Mouse (Mus musculus) olfactory bulb, adult 2 months (tissue): ENCODE data around the gene Gpx5. TPM values are rescaled to one million over a fixed set of nuclear protein-coding genes. Genes with fewer than 3 reads are reported as not detected.
A peak's percentile ranks its signal among the peaks of the same experiment; 100 is the strongest.

ENCODE experiments used
- H3K27ac ChIP-seq: fragments of 200-500 bp; 2 replicates; pipeline ENCODE4 v1.5.1; 2012; ENCODE audit warnings: low read depth, low read length; ENCODE audit not compliant: insufficient read depth
- H3K4me1 ChIP-seq: fragments of 200-500 bp; 2 replicates; pipeline ENCODE4 v1.6.1; 2012; ENCODE audit warnings: low read length; ENCODE audit not compliant: control insufficient read depth, insufficient read depth
- H3K4me3 ChIP-seq: fragments of 200-500 bp; 2 replicates; pipeline ENCODE4 v1.5.1; 2012; ENCODE audit warnings: mild to moderate bottlenecking, low read depth, low read length, moderate library complexity; ENCODE audit not compliant: insufficient read depth
- CTCF ChIP-seq: fragments of 200-500 bp; IDR thresholded peaks from 2 replicates; pipeline ENCODE4 v1.5.1; 2012; ENCODE audit warnings: low read depth, mild to moderate bottlenecking, low read length, moderate library complexity; ENCODE audit not compliant: insufficient read depth
- POLR2A ChIP-seq: fragments of 200-500 bp; IDR thresholded peaks from 2 replicates; pipeline ENCODE4 v1.6.1; 2012; ENCODE audit warnings: mild to moderate bottlenecking, low read depth, low read length, moderate library complexity; ENCODE audit not compliant: insufficient read depth
- WGBS: fragments of 180-500 bp; shearing (Covaris S2); methylation state at CpG from one replicate; pipeline ENCODE4 v1.1.7; 2018; 5-methylcytosine and 5-hydroxymethylcytosine counted together
- polyA plus RNA-seq: library from polyadenylated mRNA; stranded (reverse); fragments of >200 nt; gene quantifications from 2 replicates; pipeline ENCODE4 v1.2.4, GENCODE M21; 2012; ENCODE audit warnings: low replicate concordance; ENCODE audit not compliant: missing spikeins, insufficient read depth, insufficient read length

Gene Gpx5
- polyA plus RNA-seq, 1 experiment, result not detected

GRCm38 (mm10) chr13:21275021-21275814 lies 17.3 kb downstream of the Gpx5 start:
- Histone ChIP-seq H3K4me1 (peaks cover 4% of the 10 kb centered on the region; the same call in 1 of the 2 replicates), H3K4me3 (peak overlapping the region; percentile 67), H3K27ac (no peak overlapping the region)
- under 1% methylated on average over 29 of the region's 29 CpGs for WGBS
- TF ChIP-seq POLR2A (no peak), CTCF (no peak)

GRCm38 (mm10) chr13:21268262-21268661 lies 24.3 kb downstream of the Gpx5 start:
- no peak for TF ChIP-seq CTCF
- no peak for TF ChIP-seq POLR2A
- H3K4me1 ChIP-seq, result no peaks in the 10 kb centered on the region
- no peak overlapping the region for H3K4me3 ChIP-seq
- 28% methylated on average over 1 of the region's 1 CpGs for WGBS
- H3K27ac ChIP-seq, result no peak overlapping the region

GRCm38 (mm10) chr13:21267541-21267940 lies 25.0 kb downstream of the Gpx5 start:
- 55% methylated on average over 4 of the region's 4 CpGs for WGBS
- Histone ChIP-seq H3K4me3 (no peak overlapping the region), H3K4me1 (no peaks in the 10 kb centered on the region), H3K27ac (no peak overlapping the region)
- TF ChIP-seq CTCF (no peak), POLR2A (no peak)

- WGBS, result 75% methylated on average over 2 of the region's 2 CpGs
These were observed 26.8 kb downstream of the Gpx5 start for GRCm38 (mm10) chr13:21265736-21266135.

GRCm38 (mm10) chr13:21264366-21264765 lies 28.2 kb downstream of the Gpx5 start:
- Histone ChIP-seq H3K4me1 (0 out of 2 replicates have a peak, but pooled peaks cover 2% of the 10 kb centered on the region), H3K27ac (no peak overlapping the region), H3K4me3 (no peak overlapping the region; the same call in 1 of the 2 replicates)
- WGBS, result 15% methylated on average over 11 of the region's 11 CpGs
- TF ChIP-seq CTCF (no peak), POLR2A (no peak)

More at GRCm38 (mm10) chr13:21265736-21266135, 26.8 kb downstream of the Gpx5 start:
- H3K4me1 ChIP-seq, result no peaks in the 10 kb centered on the region
- H3K27ac ChIP-seq, result no peak overlapping the region
- no peak for TF ChIP-seq POLR2A
- no peak for TF ChIP-seq CTCF
- H3K4me3 ChIP-seq, result no peak overlapping the region

DNA sequence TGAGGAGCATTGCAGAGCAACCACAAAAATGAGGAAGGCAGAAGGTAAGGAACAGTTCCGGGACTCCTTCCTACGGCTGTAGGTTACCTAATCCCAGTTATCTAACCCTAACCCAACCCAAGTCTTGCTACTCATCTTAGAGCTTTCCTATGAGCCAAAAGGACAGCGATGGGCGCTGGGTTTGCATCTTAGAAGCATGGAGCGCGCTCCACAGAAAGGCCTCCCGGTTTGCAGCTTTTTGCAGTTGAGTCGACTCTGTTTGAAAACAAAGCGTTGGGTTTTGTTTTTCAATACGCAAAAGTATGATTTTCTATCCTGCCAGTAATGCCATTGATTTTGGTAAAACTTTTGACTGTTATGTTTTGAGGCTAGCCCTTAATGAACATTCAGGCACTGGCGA lies 28.6 kb downstream of the Gpx5 start:
- Histone ChIP-seq H3K4me3 (no peak overlapping the region), H3K4me1 (0 out of 2 replicates have a peak, but pooled peaks cover 2% of the 10 kb centered on the region), H3K27ac (no peak overlapping the region)
- TF ChIP-seq CTCF, result no peak
- TF ChIP-seq POLR2A, result no peak
- 29% methylated on average over 11 of the region's 11 CpGs for WGBS

DNA sequence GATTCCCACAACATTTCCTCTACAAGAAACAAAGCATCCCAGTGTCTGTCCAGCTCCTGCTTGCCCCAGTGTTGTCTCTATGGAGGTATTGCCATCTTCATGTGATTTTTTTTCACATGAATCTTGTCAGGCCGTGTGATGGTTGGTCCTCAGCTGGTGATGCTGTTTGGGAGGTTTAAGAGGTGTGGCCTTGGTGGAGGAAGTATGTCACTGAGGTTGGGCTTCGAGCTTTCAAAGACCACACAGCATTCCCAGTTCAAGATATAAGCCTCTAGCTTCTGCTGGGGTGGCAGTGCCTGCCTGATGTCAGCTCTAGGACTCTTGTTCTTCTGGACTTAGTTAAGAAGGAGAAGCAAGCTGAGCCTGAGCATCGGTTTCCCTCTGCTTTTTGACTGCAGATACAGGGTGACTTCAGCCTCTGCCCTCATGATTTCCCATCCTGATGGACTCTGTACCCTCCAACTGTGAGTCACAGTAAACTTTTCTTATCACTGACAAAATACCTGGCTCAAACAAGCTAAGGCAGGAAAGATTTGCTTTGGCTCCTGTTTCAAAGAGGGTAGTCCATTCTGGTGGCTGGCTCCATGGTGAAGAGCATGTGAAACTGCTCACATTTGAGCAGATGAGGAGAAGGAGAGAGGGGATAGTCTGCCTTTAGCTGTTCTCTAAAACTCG lies 29.6 kb downstream of the Gpx5 start:
- 86% methylated on average over 4 of the region's 4 CpGs for WGBS
- no peak overlapping the region for H3K27ac ChIP-seq
- H3K4me1 ChIP-seq, result 0 out of 2 replicates have a peak, but pooled peaks cover 2% of the 10 kb centered on the region
- no peak for TF ChIP-seq CTCF
- TF ChIP-seq POLR2A, result no peak
- H3K4me3 ChIP-seq, result no peak overlapping the region

- H3K4me3 ChIP-seq, result no peak overlapping the region
These were observed 32.2 kb downstream of the Gpx5 start for GRCm38 (mm10) chr13:21260289-21260688.

DNA sequence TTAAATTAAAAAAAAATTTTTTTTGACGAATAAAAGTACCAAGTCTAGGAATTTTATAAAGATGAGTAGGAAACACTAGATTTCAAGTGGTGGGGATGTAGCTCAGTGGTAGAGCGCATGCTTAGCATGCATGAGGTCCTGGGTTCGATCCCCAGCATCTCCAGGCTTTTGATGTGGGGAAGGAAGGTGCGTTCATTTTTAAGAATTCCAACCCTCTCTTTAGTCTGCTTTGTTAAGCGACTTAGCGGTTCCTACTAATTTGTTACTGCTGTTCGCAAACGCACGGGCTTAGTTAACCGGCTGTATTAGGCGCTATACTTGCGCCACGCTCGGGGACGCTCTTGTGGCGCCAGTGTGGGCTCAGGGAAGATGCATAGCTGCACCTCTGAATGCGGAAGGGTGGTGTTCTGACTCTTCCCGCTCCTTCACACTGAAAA lies 32.8 kb downstream of the Gpx5 start:
- TF ChIP-seq CTCF, result no peak
- no peak for TF ChIP-seq POLR2A
- peak overlapping the region; percentile 52 for H3K4me3 ChIP-seq
- H3K27ac ChIP-seq, result no peak overlapping the region
- H3K4me1 ChIP-seq, result 0 out of 2 replicates have a peak, but pooled peaks cover 2% of the 10 kb centered on the region
- 2% methylated on average over 18 of the region's 18 CpGs for WGBS

More at GRCm38 (mm10) chr13:21260289-21260688, 32.2 kb downstream of the Gpx5 start:
- Histone ChIP-seq H3K27ac (no peak overlapping the region), H3K4me1 (0 out of 2 replicates have a peak, but pooled peaks cover 2% of the 10 kb centered on the region)
- WGBS, result 46% methylated on average over 5 of the region's 5 CpGs
- TF ChIP-seq CTCF (no peak), POLR2A (no peak)
